Mouse (Mus musculus) CH12.LX (cell line): Measurements from ENCODE around the gene Ccno. TPM values are rescaled to one million over a fixed set of nuclear protein-coding genes. Genes with fewer than 3 reads are reported as not detected.

Experiments used
- DNase-seq: peaks from one replicate; pipeline ENCODE4 v3.0.0-alpha.2; 2013; ENCODE audit errors: extremely low read depth
- H3K27ac ChIP-seq: 2 replicates; pipeline ENCODE4 v1.5.1; 2012; ENCODE audit warnings: low read depth, mild to moderate bottlenecking, control low read depth, moderate library complexity; ENCODE audit not compliant: insufficient read depth
- H3K27me3 ChIP-seq: replicated peaks from 2 replicates; pipeline ENCODE3; 2012; ENCODE audit warnings: inconsistent platforms
- H3K36me3 ChIP-seq, 2 experiments: replicated peaks in 1 of 2; 2 replicates each; pipeline versions ENCODE3 to v1.6.1; 2012; ENCODE audit warnings: inconsistent platforms in 1 of 2, low read length in 1 of 2, mild to moderate bottlenecking in 1 of 2, mixed read lengths in 1 of 2, moderate library complexity in 1 of 2; ENCODE audit not compliant: control insufficient read depth in 1 of 2, insufficient read depth in 1 of 2
- H3K4me1 ChIP-seq, 2 experiments: 2 replicates each; pipeline ENCODE4 v1.6.1; 2012; ENCODE audit warnings: inconsistent platforms in 1 of 2, moderate library complexity in 1 of 2; ENCODE audit not compliant: insufficient read depth in 2 of 2, control insufficient read depth in 1 of 2
- H3K4me2 ChIP-seq: 2 replicates; pipeline ENCODE4 v1.6.1; 2012; ENCODE audit warnings: low read depth, mild to moderate bottlenecking, control low read depth; ENCODE audit not compliant: poor library complexity, insufficient read depth, severe bottlenecking
- H3K4me3 ChIP-seq, 3 experiments: fragments of 150-350 bp in 1 of 3; sonication (generic) in 1 of 3; replicated peaks in 1 of 3; 2 replicates each; pipeline versions ENCODE3 to v1.5.1; 2011 to 2012; ENCODE audit warnings: low read depth in 2 of 3, low read length in 2 of 3, mild to moderate bottlenecking in 2 of 3, moderate library complexity in 2 of 3, control low read depth in 1 of 3, improper control_type of control experiment in 1 of 3, inconsistent platforms in 1 of 3, mixed read lengths in 1 of 3; ENCODE audit not compliant: poor library complexity in 1 of 3
- H3K79me2 ChIP-seq: replicated peaks from 2 replicates; pipeline ENCODE4 v1.6.1; 2012; ENCODE audit warnings: mild to moderate bottlenecking, moderate library complexity; ENCODE audit not compliant: control insufficient read depth, poor library complexity, insufficient read depth, severe bottlenecking; ENCODE audit errors: extremely low read depth
- H3K9ac ChIP-seq: 2 replicates; pipeline ENCODE4 v1.6.1; 2012; ENCODE audit warnings: low read depth, mild to moderate bottlenecking, control low read depth, moderate library complexity; ENCODE audit not compliant: insufficient read depth
- H3K9me3 ChIP-seq: replicated peaks from 2 replicates; pipeline ENCODE3; 2012; ENCODE audit warnings: low read length, inconsistent platforms, mixed read lengths
- CHD1 ChIP-seq: IDR thresholded peaks from 2 replicates; pipeline ENCODE4 v1.6.1; 2012; ENCODE audit warnings: low read depth, low read length, improper control_type of control experiment, inconsistent platforms
- E2F4 ChIP-seq: IDR thresholded peaks from 2 replicates; pipeline ENCODE4 v1.6.1; 2011; ENCODE audit warnings: low read depth, low read length, improper control_type of control experiment; ENCODE audit not compliant: insufficient replicate concordance
- ELF1 ChIP-seq: IDR thresholded peaks from 2 replicates; pipeline ENCODE4 v1.6.1; 2014; ENCODE audit warnings: low read depth, mild to moderate bottlenecking, inconsistent platforms, low read length, improper control_type of control experiment
- GABPA ChIP-seq: IDR thresholded peaks from 2 replicates; pipeline ENCODE4 v1.6.1; 2012; ENCODE audit warnings: low read depth, low read length, improper control_type of control experiment, inconsistent platforms; ENCODE audit not compliant: insufficient replicate concordance
- HCFC1 ChIP-seq: IDR thresholded peaks from 2 replicates; pipeline ENCODE4 v1.6.1; 2012; ENCODE audit warnings: low read depth, mild to moderate bottlenecking, inconsistent platforms, low read length, improper control_type of control experiment
- IRF4 ChIP-seq: IDR thresholded peaks from 2 replicates; pipeline ENCODE4 v1.6.1; 2014; ENCODE audit warnings: low read depth, mild to moderate bottlenecking, inconsistent platforms, low read length, improper control_type of control experiment
- JUN ChIP-seq: IDR thresholded peaks from 2 replicates; pipeline ENCODE4 v1.6.1; 2011; ENCODE audit warnings: low read depth, mild to moderate bottlenecking, low read length, improper control_type of control experiment, moderate library complexity; ENCODE audit not compliant: insufficient read depth
- MAFK ChIP-seq: IDR thresholded peaks from 2 replicates; pipeline ENCODE4 v1.6.1; 2011; ENCODE audit warnings: low read length, improper control_type of control experiment; ENCODE audit not compliant: insufficient replicate concordance
- MAZ ChIP-seq: IDR thresholded peaks from 2 replicates; pipeline ENCODE4 v1.6.1; 2012; ENCODE audit warnings: low read depth, mild to moderate bottlenecking, inconsistent platforms, low read length, improper control_type of control experiment, moderate library complexity
- MXI1 ChIP-seq: IDR thresholded peaks from 2 replicates; pipeline ENCODE4 v1.6.1; 2011; ENCODE audit warnings: mild to moderate bottlenecking, low read depth, low read length, improper control_type of control experiment
- MYC ChIP-seq: IDR thresholded peaks from 2 replicates; pipeline ENCODE4 v1.6.1; 2011; ENCODE audit warnings: low read depth, mild to moderate bottlenecking, improper control_type of control experiment, low read length
- NRF1 ChIP-seq: IDR thresholded peaks from 2 replicates; pipeline ENCODE4 v1.6.1; 2014; ENCODE audit warnings: low read depth, mild to moderate bottlenecking, inconsistent platforms, low read length, improper control_type of control experiment, moderate library complexity
- POLR2AphosphoS2 ChIP-seq: IDR thresholded peaks from 2 replicates; pipeline ENCODE4 v1.6.1; 2011; ENCODE audit warnings: low read depth, low read length, improper control_type of control experiment
- RCOR1 ChIP-seq: conservative IDR thresholded peaks from 2 replicates; pipeline ENCODE4 v1.6.1; 2012; ENCODE audit warnings: low read depth, mild to moderate bottlenecking, inconsistent platforms, low read length, improper control_type of control experiment
- SIN3A ChIP-seq: IDR thresholded peaks from 2 replicates; pipeline ENCODE4 v1.6.1; 2012; ENCODE audit warnings: low read length, improper control_type of control experiment, inconsistent platforms
- SMC3 ChIP-seq: IDR thresholded peaks from 2 replicates; pipeline ENCODE4 v1.6.1; 2011; ENCODE audit warnings: low read depth, low read length, improper control_type of control experiment
- TBP ChIP-seq: conservative IDR thresholded peaks from 2 replicates; pipeline ENCODE4 v1.6.1; 2011; ENCODE audit warnings: low read depth, low read length, improper control_type of control experiment
- TCF12 ChIP-seq: IDR thresholded peaks from 2 replicates; pipeline ENCODE4 v1.6.1; 2014; ENCODE audit warnings: low read depth, mild to moderate bottlenecking, inconsistent platforms, low read length, improper control_type of control experiment
- USF1 ChIP-seq: IDR thresholded peaks from 2 replicates; pipeline ENCODE4 v1.6.1; 2014; ENCODE audit warnings: low read depth, mild to moderate bottlenecking, inconsistent platforms, low read length, improper control_type of control experiment
- USF2 ChIP-seq: conservative IDR thresholded peaks from 2 replicates; pipeline ENCODE4 v1.6.1; 2011; ENCODE audit warnings: low read depth, low read length, improper control_type of control experiment
- ZC3H11A ChIP-seq: IDR thresholded peaks from 2 replicates; pipeline ENCODE4 v1.6.1; 2012; ENCODE audit warnings: low read depth, mild to moderate bottlenecking, inconsistent platforms, low read length, improper control_type of control experiment
- ZKSCAN1 ChIP-seq: IDR thresholded peaks from 2 replicates; pipeline ENCODE4 v1.6.1; 2012; ENCODE audit warnings: low read depth, inconsistent platforms, low read length, improper control_type of control experiment, borderline replicate concordance
- ZNF384 ChIP-seq: IDR thresholded peaks from 2 replicates; pipeline ENCODE4 v1.6.1; 2012; ENCODE audit warnings: low read depth, low read length, improper control_type of control experiment, inconsistent platforms
- dilution Hi-C: fragments of 300-500 bp; cut with MboI; formaldehyde crosslinking; loops from 2 replicates; pipeline ENCODE4 v1.14.3; 2020; ENCODE audit warnings: low sequenced_read_pairs; ENCODE audit not compliant: extremely low pct_unique_long_range_greater_than_20kb, extremely low pct_ligation_motif_present
- in situ Hi-C: fragments of 300-500 bp; cut with MboI; formaldehyde crosslinking; loops from 3 replicates; pipeline ENCODE4 v1.14.3; 2019; ENCODE audit warnings: low sequenced_read_pairs, low pct_ligation_motif_present, low pct_unique_long_range_greater_than_20kb, mixed read lengths
- polyA plus RNA-seq: library from polyadenylated mRNA; unstranded; fragments of >175 nt; gene quantifications from 2 replicates; pipeline ENCODE4 v1.2.1, GENCODE M21; 2012; ENCODE audit warnings: low read depth; ENCODE audit not compliant: insufficient read length
- total RNA-seq, 2 experiments: library from RNA; depleted of rRNA; stranded (reverse); fragments of 300-350 nt in 1 of 2; fragments of >200 nt in 1 of 2; gene quantifications; 2 replicates each; pipeline ENCODE4 v1.2.3; 2012 to 2014

Gene Ccno
- total and polyA plus RNA-seq, 3 experiments = 0.16 to 0.54 (median 0.21) TPM

DNA sequence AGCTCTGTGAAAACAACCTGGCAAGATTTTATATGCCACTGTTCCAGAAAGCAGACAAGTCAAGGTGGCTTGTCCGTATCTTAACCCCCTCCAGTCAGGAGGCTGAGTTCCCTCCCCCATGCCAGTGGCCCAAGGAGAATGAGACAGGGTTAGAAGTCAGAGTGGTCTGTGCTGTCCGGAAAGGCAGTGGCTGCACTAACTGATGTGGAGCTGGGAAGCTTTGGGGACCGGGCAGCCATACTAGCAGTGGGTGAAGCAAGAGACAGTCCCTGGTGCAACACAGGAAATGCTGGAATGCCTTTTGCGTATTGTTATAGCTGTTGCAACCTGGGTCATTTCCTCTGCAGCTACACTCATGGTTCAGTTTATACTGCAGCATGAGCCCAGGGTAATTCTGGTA is 2.7 kb downstream of the Ccno start:
- dilution Hi-C loops = no loop called here
- no peaks in the 10 kb centered on the region for H3K79me2 ChIP-seq
- peaks cover 90% of the 10 kb centered on the region for H3K27me3 ChIP-seq
- H3K9ac ChIP-seq = no peak overlapping the region
- no peak overlapping the region for H3K27ac ChIP-seq
- H3K9me3 ChIP-seq = no peaks in the 10 kb centered on the region
- H3K4me2 ChIP-seq = no peak overlapping the region
- no peaks in the 10 kb centered on the region for H3K36me3 ChIP-seq
- DNase-seq = no peak
- in situ Hi-C loops = no loop called here
- H3K4me1 ChIP-seq = peaks cover 3 to 35% of the 10 kb centered on the region in 2 experiments; a peak in 3 of 4 replicates
- no peak for TF ChIP-seq USF1
- no peak for TF ChIP-seq NRF1
- TF ChIP-seq ZNF384 = no peak
- TF ChIP-seq CHD1 = no peak
- no peak for TF ChIP-seq ZC3H11A
- no peak for TF ChIP-seq SMC3
- no peak for TF ChIP-seq MYC
- no peak for TF ChIP-seq RCOR1
- no peak for TF ChIP-seq HCFC1
- TF ChIP-seq USF2 = no peak
- no peak for TF ChIP-seq MXI1
- no peak for TF ChIP-seq ELF1
- TF ChIP-seq JUN = no peak
- TF ChIP-seq ZKSCAN1 = no peak
- no peak for TF ChIP-seq MAZ
- TF ChIP-seq TCF12 = no peak
- TF ChIP-seq GABPA = no peak
- TF ChIP-seq POLR2AphosphoS2 = no peak
- TF ChIP-seq SIN3A = no peak
- H3K4me3 ChIP-seq = no peak overlapping the region

DNA sequence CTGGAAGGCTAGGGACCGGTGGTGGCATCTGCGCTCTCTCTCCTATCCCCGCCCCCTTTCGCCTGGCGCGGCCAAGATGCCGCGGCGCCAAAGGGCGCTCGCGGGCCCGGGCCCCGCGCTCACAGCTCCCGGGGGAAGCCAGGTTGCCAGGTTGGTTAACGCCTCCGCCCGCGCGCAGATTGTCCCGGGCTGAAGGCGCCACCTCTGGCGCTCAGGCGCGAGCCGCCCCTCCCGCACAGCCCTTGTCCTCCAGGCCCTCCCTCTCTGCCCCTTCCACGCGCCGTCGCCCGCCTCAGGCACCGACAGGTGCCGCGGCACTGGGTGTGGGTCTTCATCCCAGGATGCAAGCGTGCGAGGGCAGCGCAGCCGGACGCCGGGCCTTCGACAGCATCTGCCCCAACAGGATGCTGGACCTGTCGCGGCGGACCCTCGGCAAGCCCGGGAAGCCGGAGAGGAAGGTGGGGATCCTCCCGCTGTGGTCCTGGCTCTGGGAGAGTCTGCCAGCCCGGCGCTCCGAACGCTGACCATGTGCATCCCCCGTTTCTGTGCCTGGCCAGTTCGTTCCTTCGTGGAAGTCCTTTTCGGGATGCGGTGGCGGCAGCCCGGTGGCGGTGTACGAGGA is 6.0 kb downstream of the Ccno start, which contains the start of gene Mcidas:
Mcidas (plus strand) TSS at position 315 of the 622 bp plus-strand sequence.
- Histone ChIP-seq H3K9ac (no peak within 1 kb of the TSS), H3K4me3 (peak within 1 kb of the TSS in 1 of 3 experiments; percentile 21), H3K4me2 (peak within 1 kb of the TSS; percentile 54), H3K36me3 (no peaks in the 10 kb centered on the region), H3K27ac (no peak within 1 kb of the TSS), H3K4me1 (peaks cover 3 to 40% of the 10 kb centered on the region in 2 experiments; a peak in 3 of 4 replicates), H3K9me3 (no peaks in the 10 kb centered on the region), H3K27me3 (peaks cover 84% of the 10 kb centered on the region), H3K79me2 (no peaks in the 10 kb centered on the region)
- dilution Hi-C loops = no loop called here
- TF ChIP-seq ZKSCAN1 (no peak), MAFK (no peak), IRF4 (no peak), E2F4 (no peak), TBP (no peak)
- DNase-seq = no peak
- in situ Hi-C loops = no loop called here
